Mouse (Mus musculus) liver, adult 2 months (tissue): Measurements from ENCODE around the gene Lmx1b.

ENCODE experiments used
- CTCF ChIP-seq: fragments of 200-500 bp; IDR thresholded peaks from 2 replicates; pipeline ENCODE4 v1.5.1; 2011; ENCODE audit warnings: low read depth, low read length, control low read depth
- POLR2A ChIP-seq: fragments of 200-500 bp; IDR thresholded peaks from 2 replicates; pipeline ENCODE4 v1.6.1; 2011; ENCODE audit warnings: low read length, control low read depth; ENCODE audit not compliant: insufficient read depth; ENCODE audit errors: extremely low read depth

GRCm38 (mm10) chr2:33583761-33584160, 56.5 kb downstream of the Lmx1b start:
- no peak for TF ChIP-seq CTCF
- TF ChIP-seq POLR2A, result no peak
